Comparison of ENCODE assay signal across 17 mouse cellular contexts in the genomic region with DNA sequence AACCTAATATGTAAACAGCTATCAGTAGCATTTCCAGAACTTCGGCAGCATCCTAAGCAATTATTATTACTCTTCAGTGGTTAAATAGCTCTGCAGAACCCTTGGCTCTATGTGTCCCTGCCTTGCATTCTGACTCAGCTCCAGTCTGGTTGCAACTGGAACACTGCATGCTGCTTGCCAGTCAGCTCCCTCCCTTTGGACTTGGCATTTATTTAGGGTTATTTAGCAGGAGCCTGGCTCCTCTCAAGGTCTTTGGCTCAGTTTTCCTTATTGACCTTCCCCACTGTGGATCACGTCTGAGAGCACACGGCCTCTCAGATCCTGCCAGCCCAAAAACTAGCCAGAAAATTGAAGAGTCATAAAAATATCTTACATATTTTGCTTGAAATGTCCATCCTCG.
A peak's percentile ranks its signal among the peaks of the same experiment; 100 is the strongest.
DNase-seq lines count a peak whose midpoint lies in the region.
"Had no signal": no experiment of that assay in that cellular context is flagged by ENCODE, and none has a peak within 500 bp of the region (broad histone marks: within the 10 kb centered on the region; RNA-seq: fewer than 3 reads in every experiment).

No protein-coding gene starts in this region.

- peak; percentile 68 to 79 for DNase-seq in cerebellum, postnatal 10 days
- no peak for DNase-seq in cerebellum, adult 9-10 months
- DNase-seq in left cerebral cortex, postnatal 4 days, result peak; percentile 14
- no peak for DNase-seq in left cerebral cortex, adult 9 months (ENCODE audit: low spot score in 2 of 2)
- peak; percentile 66 for DNase-seq in adrenal gland, adult 2 months
- DNase-seq in brain, adult 2 months (ENCODE audit: low read depth, low spot score), result peak; percentile 14
- no peak for DNase-seq in frontal cortex, postnatal 10 days (ENCODE audit: low spot score in 2 of 2)
- DNase-seq: cerebellum, adult 8-10 months; forebrain, postnatal 0 days; gastrocnemius, postnatal 36 days; heart, postnatal 36 days; kidney, postnatal 25 days; liver, embryonic 13.5 days; lung, adult 2 months; lung, postnatal 14 days; thymus, adult 18-20 months; thymus, postnatal 36 days had no signal

- intact Hi-C loops in left cerebral cortex, postnatal 4 days (cut with DNase I), result no loop called here

Comparison
In these comparisons a context has a peak if more than half of its experiments do, and no peak if none do; other contexts are left out.
1. DNase-seq: peak in cerebellum, postnatal 10 days (2 of 2), left cerebral cortex, postnatal 4 days (single experiment), adrenal gland, adult 2 months (single experiment) and brain, adult 2 months (single experiment); none in cerebellum, adult 9-10 months (single experiment), left cerebral cortex, adult 9 months (0 of 2) and frontal cortex, postnatal 10 days (0 of 2).